Mouse (Mus musculus): Measurements from ENCODE around the gene 1700125H20Rik. TPM values are rescaled to one million over a fixed set of nuclear protein-coding genes. Genes with fewer than 3 reads are reported as not detected.
A peak's percentile ranks its signal among the peaks of the same experiment; 100 is the strongest.

The 1700125H20Rik gene
- 1.5 TPM in 2 replicates for polyA plus RNA-seq (2014; fragmentation: Nextera tagmentation; extraction: Ambion mirVana)

- no peak within 1 kb of the TSS for H3K27ac ChIP-seq (replicated peaks; ENCODE audit: low read depth, low read length)
- WGBS: 11% methylated on average over 21 of the region's 21 CpGs
- H3K9ac ChIP-seq (replicated peaks; ENCODE audit: low read length): peak within 1 kb of the TSS; percentile 45
- peak within 1 kb of the TSS; percentile 30 for H3K4me3 ChIP-seq (replicated peaks; ENCODE audit: low read depth, low read length)
- H3K27me3 ChIP-seq (ENCODE audit: control insufficient read depth, insufficient read depth, low read length): no peaks in the 10 kb centered on the region
- ATAC-seq (ENCODE audit: low FRiP score, low TSS enrichment) (peak; percentile 64; the same call in 1 of the 2 replicates), DNase-seq (peak; percentile 96)
- no peaks in the 10 kb centered on the region for H3K9me3 ChIP-seq (ENCODE audit: control insufficient read depth, low read length)
- H3K36me3 ChIP-seq (ENCODE audit: control insufficient read depth, insufficient read depth, low read length): no peaks in the 10 kb centered on the region
- peak within 1 kb of the TSS; percentile 60 for H3K4me2 ChIP-seq (ENCODE audit: low read length)
- H3K4me1 ChIP-seq (ENCODE audit: control insufficient read depth, insufficient read depth, low read length): no peaks in the 10 kb centered on the region
Observed at GRCm38 (mm10) chr11:85170058-85170740, at the start of gene 1700125H20Rik. Gene 1700125H20Rik (plus strand): TSS chr11:85170404.

GRCm38 (mm10) chr11:85122073-85122472, 48.1 kb upstream of the 1700125H20Rik start:
- H3K4me1 ChIP-seq (ENCODE audit: control insufficient read depth, insufficient read depth, low read length): no peaks in the 10 kb centered on the region
- DNase-seq: no peak
- no peak overlapping the region for H3K4me3 ChIP-seq (replicated peaks; ENCODE audit: low read depth, low read length)
- WGBS: 91% methylated on average over 1 of the region's 1 CpGs
- no peaks in the 10 kb centered on the region for H3K9me3 ChIP-seq (ENCODE audit: control insufficient read depth, low read length)
- H3K27me3 ChIP-seq (ENCODE audit: control insufficient read depth, insufficient read depth, low read length): no peaks in the 10 kb centered on the region
- no peak for ATAC-seq (ENCODE audit: low FRiP score, low TSS enrichment)
- H3K4me2 ChIP-seq (ENCODE audit: low read length): no peak overlapping the region
- H3K9ac ChIP-seq (replicated peaks; ENCODE audit: low read length): no peak overlapping the region
- H3K36me3 ChIP-seq (ENCODE audit: control insufficient read depth, insufficient read depth, low read length): no peaks in the 10 kb centered on the region
- H3K27ac ChIP-seq (replicated peaks; ENCODE audit: low read depth, low read length): no peak overlapping the region

- 87% methylated on average over 3 of the region's 3 CpGs for WGBS
- no peaks in the 10 kb centered on the region for H3K36me3 ChIP-seq (ENCODE audit: control insufficient read depth, insufficient read depth, low read length)
- H3K9ac ChIP-seq (replicated peaks; ENCODE audit: low read length): no peak overlapping the region
- no peaks in the 10 kb centered on the region for H3K4me1 ChIP-seq (ENCODE audit: control insufficient read depth, insufficient read depth, low read length)
- H3K9me3 ChIP-seq (ENCODE audit: control insufficient read depth, low read length): no peaks in the 10 kb centered on the region
- no peak overlapping the region for H3K4me3 ChIP-seq (replicated peaks; ENCODE audit: low read depth, low read length)
- no peak for DNase-seq
- no peak overlapping the region for H3K27ac ChIP-seq (replicated peaks; ENCODE audit: low read depth, low read length)
- no peaks in the 10 kb centered on the region for H3K27me3 ChIP-seq (ENCODE audit: control insufficient read depth, insufficient read depth, low read length)
- no peak for ATAC-seq (ENCODE audit: low FRiP score, low TSS enrichment)
- H3K4me2 ChIP-seq (ENCODE audit: low read length): no peak overlapping the region
Observed at GRCm38 (mm10) chr11:85123267-85123992, 46.8 kb upstream of the 1700125H20Rik start.

GRCm38 (mm10) chr11:85126257-85127102, 43.7 kb upstream of the 1700125H20Rik start:
- ATAC-seq (ENCODE audit: low FRiP score, low TSS enrichment) (no peak), DNase-seq (no peak)
- Histone ChIP-seq H3K9ac (replicated peaks; ENCODE audit: low read length) (no peak overlapping the region), H3K27me3 (ENCODE audit: control insufficient read depth, insufficient read depth, low read length) (no peaks in the 10 kb centered on the region), H3K4me2 (ENCODE audit: low read length) (no peak overlapping the region), H3K27ac (replicated peaks; ENCODE audit: low read depth, low read length) (no peak overlapping the region), H3K4me3 (replicated peaks; ENCODE audit: low read depth, low read length) (no peak overlapping the region), H3K36me3 (ENCODE audit: control insufficient read depth, insufficient read depth, low read length) (no peaks in the 10 kb centered on the region), H3K4me1 (ENCODE audit: control insufficient read depth, insufficient read depth, low read length) (no peaks in the 10 kb centered on the region), H3K9me3 (ENCODE audit: control insufficient read depth, low read length) (no peaks in the 10 kb centered on the region)
- 85% methylated on average over 2 of the region's 2 CpGs for WGBS

DNA sequence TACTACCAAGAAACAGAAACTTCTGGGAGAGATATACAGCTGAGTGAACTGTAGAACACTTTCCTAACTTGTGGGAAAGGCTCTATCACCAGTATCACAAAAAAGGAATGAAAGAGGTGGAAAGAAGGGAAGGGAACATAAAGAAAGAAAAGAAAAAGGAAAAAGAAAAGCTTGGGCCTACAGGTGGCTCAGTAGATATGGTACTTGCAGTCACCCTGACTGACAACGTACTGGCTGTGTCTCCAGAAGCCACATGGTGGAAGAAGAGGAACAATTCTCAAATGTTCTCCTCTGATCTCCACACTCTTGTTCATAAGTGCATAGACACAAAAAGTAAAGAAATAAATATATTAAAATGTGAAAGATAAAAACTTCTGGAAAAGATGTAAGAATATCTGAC, 41.3 kb upstream of the 1700125H20Rik start:
- Histone ChIP-seq H3K4me3 (replicated peaks; ENCODE audit: low read depth, low read length) (no peak overlapping the region), H3K27ac (replicated peaks; ENCODE audit: low read depth, low read length) (no peak overlapping the region), H3K4me2 (ENCODE audit: low read length) (no peak overlapping the region), H3K4me1 (ENCODE audit: control insufficient read depth, insufficient read depth, low read length) (no peaks in the 10 kb centered on the region), H3K36me3 (ENCODE audit: control insufficient read depth, insufficient read depth, low read length) (no peaks in the 10 kb centered on the region), H3K9ac (replicated peaks; ENCODE audit: low read length) (no peak overlapping the region), H3K9me3 (ENCODE audit: control insufficient read depth, low read length) (no peaks in the 10 kb centered on the region), H3K27me3 (ENCODE audit: control insufficient read depth, insufficient read depth, low read length) (no peaks in the 10 kb centered on the region)
- DNase-seq (no peak), ATAC-seq (ENCODE audit: low FRiP score, low TSS enrichment) (no peak)
- WGBS: 88% methylated on average over 1 of the region's 1 CpGs

DNA sequence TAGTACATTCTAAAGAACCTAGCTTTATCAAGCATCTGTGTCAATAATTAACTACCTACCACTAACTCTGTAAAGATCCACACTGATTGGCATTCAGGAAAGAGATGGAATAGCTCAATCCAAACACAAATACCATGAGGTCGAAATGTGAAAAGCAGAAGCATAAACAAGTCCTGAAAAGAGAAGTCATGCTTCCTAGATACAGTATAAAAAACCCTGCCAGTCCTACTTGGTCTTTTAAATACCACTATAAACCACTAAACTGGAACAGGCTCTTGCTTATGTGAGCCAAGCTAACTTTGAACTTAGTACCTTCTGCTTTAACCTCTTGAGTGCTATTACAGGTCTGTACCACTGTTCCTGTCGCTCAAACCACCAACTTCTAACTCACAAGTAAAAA, 38.7 kb upstream of the 1700125H20Rik start:
- no peak for ATAC-seq (ENCODE audit: low FRiP score, low TSS enrichment)
- no peaks in the 10 kb centered on the region for H3K36me3 ChIP-seq (ENCODE audit: control insufficient read depth, insufficient read depth, low read length)
- no peak overlapping the region for H3K27ac ChIP-seq (replicated peaks; ENCODE audit: low read depth, low read length)
- DNase-seq: no peak
- no peaks in the 10 kb centered on the region for H3K27me3 ChIP-seq (ENCODE audit: control insufficient read depth, insufficient read depth, low read length)
- no peaks in the 10 kb centered on the region for H3K9me3 ChIP-seq (ENCODE audit: control insufficient read depth, low read length)
- no peak overlapping the region for H3K4me3 ChIP-seq (replicated peaks; ENCODE audit: low read depth, low read length)
- 80% methylated on average over 2 of the region's 2 CpGs for WGBS
- H3K4me1 ChIP-seq (ENCODE audit: control insufficient read depth, insufficient read depth, low read length): no peaks in the 10 kb centered on the region
- H3K9ac ChIP-seq (replicated peaks; ENCODE audit: low read length): no peak overlapping the region
- H3K4me2 ChIP-seq (ENCODE audit: low read length): no peak overlapping the region

GRCm38 (mm10) chr11:85138776-85139474, 31.3 kb upstream of the 1700125H20Rik start:
- no peak for ATAC-seq (ENCODE audit: low FRiP score, low TSS enrichment)

More at GRCm38 (mm10) chr11:85138776-85139474, 31.3 kb upstream of the 1700125H20Rik start:
- Histone ChIP-seq H3K4me3 (replicated peaks; ENCODE audit: low read depth, low read length) (peak overlapping the region; percentile 85), H3K27me3 (ENCODE audit: control insufficient read depth, insufficient read depth, low read length) (no peaks in the 10 kb centered on the region), H3K9ac (replicated peaks; ENCODE audit: low read length) (peak overlapping the region; percentile 84), H3K4me2 (ENCODE audit: low read length) (peak overlapping the region; percentile 75), H3K9me3 (ENCODE audit: control insufficient read depth, low read length) (no peaks in the 10 kb centered on the region), H3K27ac (replicated peaks; ENCODE audit: low read depth, low read length) (peak overlapping the region; percentile 92), H3K4me1 (ENCODE audit: control insufficient read depth, insufficient read depth, low read length) (peaks cover 13% of the 10 kb centered on the region), H3K36me3 (ENCODE audit: control insufficient read depth, insufficient read depth, low read length) (no peaks in the 10 kb centered on the region)
- DNase-seq: peak; percentile 59
- WGBS: under 1% methylated on average over 17 of the region's 17 CpGs

All from midbrain, embryonic 14.5 days (tissue).